Mouse (Mus musculus) spleen, adult 2 months (tissue): ENCODE results near the gene Pcdh9.

Source experiments
- CTCF ChIP-seq: fragments of 200-500 bp; IDR thresholded peaks from 2 replicates; pipeline ENCODE4 v1.5.1; 2011; ENCODE audit warnings: mild to moderate bottlenecking, inconsistent platforms; ENCODE audit not compliant: insufficient read depth, insufficient read length, insufficient replicate concordance; ENCODE audit errors: extremely low read depth
- POLR2A ChIP-seq: fragments of 200-500 bp; IDR thresholded peaks from 2 replicates; pipeline ENCODE4 v1.6.1; 2011; ENCODE audit warnings: low read depth, low read length, inconsistent platforms

DNA sequence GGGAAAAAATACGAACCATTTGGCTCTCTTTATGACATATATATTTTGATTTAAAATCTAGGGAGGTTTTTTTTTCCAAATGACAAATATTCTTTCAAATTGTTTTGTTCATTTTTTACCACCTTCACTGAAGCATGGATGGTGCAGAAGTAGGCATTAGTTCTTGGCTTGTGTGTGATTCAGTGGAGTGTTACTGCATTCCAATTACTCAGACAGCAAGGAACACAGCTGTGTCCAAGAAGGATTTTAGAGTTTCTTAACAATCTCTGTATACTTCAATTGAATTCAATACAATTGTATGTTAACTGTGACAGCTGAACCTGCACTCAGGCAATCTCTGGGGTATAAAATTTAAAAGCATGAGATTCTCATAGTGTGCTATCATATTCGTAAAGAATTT is 127.6 kb downstream of the Pcdh9 start:
- TF ChIP-seq POLR2A (no peak), CTCF (no peak)
